Mouse (Mus musculus): ENCODE results near the gene Mmp11.

DNA sequence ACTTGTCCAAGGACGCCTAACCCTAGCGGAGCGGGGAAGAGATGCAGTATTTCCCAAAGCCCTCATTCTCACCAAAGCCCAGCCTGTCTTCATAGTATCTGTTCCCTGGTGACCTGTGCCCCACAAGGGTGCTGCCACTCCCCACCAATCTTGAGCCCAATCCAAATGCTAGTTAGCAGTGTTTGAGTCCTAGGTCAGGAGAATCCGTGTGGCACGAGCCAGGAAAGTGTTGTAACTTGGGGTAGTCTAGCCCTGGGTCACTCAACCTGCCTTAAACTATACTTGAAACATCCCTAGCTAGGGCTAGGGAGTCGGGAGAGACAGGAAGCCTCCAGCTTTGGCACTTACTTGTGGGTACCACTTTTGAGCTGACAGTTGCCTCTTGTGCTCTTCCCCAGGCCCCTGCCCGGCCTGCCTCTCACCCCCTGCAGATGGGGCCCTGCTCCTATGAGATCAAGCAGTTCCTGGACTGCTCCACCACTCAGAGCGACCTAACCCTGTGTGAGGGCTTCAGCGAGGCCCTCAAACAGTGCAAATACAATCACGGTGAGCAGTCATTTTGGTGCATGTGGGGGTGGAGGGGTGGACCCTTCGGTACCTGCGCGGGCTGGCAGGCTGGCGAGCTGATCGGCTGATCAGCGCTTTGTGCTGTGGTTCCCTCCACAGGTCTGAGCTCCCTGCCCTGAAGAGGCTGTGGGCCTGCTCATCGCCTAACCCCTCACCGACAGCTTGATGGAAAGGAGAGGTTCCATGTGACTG, 792 bp upstream of the Mmp11 start:
- no peak for TF ChIP-seq CTCF (IDR thresholded peaks at IDR 0.05; ENCODE audit: borderline replicate concordance, extremely low read depth, insufficient read depth, insufficient read length)
- no peak for TF ChIP-seq POLR2A (IDR thresholded peaks at IDR 0.05; ENCODE audit: borderline replicate concordance, extremely low read depth, insufficient read depth, insufficient read length, poor library complexity, severe bottlenecking)
